Mouse (Mus musculus) MEL (cell line): ENCODE results near the gene Rom1.

Experiments used
- CTCF ChIP-seq, 3 experiments: IDR thresholded peaks in 2 of 3; conservative IDR thresholded peaks in 1 of 3; 2 replicates each; pipeline ENCODE4 v1.5.1; 2011 to 2012; ENCODE audit warnings: low read length in 3 of 3, low read depth in 2 of 3, mild to moderate bottlenecking in 2 of 3, improper control_type of control experiment in 1 of 3, inconsistent platforms in 1 of 3, mixed read lengths in 1 of 3, moderate library complexity in 1 of 3; ENCODE audit not compliant: control insufficient read depth in 1 of 3, insufficient read depth in 1 of 3, poor library complexity in 1 of 3, severe bottlenecking in 1 of 3
- EP300 ChIP-seq, 2 experiments: IDR thresholded peaks; 2 replicates each; pipeline ENCODE4 v1.6.1; 2011; ENCODE audit warnings: improper control_type of control experiment in 2 of 2, low read length in 2 of 2, low read depth in 1 of 2, mild to moderate bottlenecking in 1 of 2
- POLR2A ChIP-seq, 2 experiments: IDR thresholded peaks; 2 replicates each; pipeline ENCODE4 v1.6.1; 2011 to 2012; ENCODE audit warnings: low read length in 2 of 2, mild to moderate bottlenecking in 2 of 2, control low read depth in 1 of 2, improper control_type of control experiment in 1 of 2, low read depth in 1 of 2, moderate library complexity in 1 of 2; ENCODE audit not compliant: control insufficient read depth in 1 of 2, insufficient read depth in 1 of 2, poor library complexity in 1 of 2
- POLR2AphosphoS5 ChIP-seq: IDR thresholded peaks from 2 replicates; pipeline ENCODE4 v1.6.1; 2012; ENCODE audit warnings: low read depth, borderline replicate concordance, mild to moderate bottlenecking, inconsistent platforms, low read length, moderate library complexity, mixed read lengths
- SMC3 ChIP-seq: IDR thresholded peaks from 2 replicates; pipeline ENCODE4 v1.6.1; 2011; ENCODE audit warnings: low read depth, low read length, improper control_type of control experiment
- UBTF ChIP-seq: IDR thresholded peaks from 2 replicates; pipeline ENCODE4 v1.6.1; 2012; ENCODE audit warnings: low read depth, mild to moderate bottlenecking, inconsistent platforms, low read length, improper control_type of control experiment, moderate library complexity, borderline replicate concordance; ENCODE audit not compliant: insufficient read depth
- ZC3H11A ChIP-seq: IDR thresholded peaks from 2 replicates; pipeline ENCODE4 v1.6.1; 2012; ENCODE audit warnings: low read depth, mild to moderate bottlenecking, inconsistent platforms, low read length, improper control_type of control experiment

GRCm38 (mm10) chr19:8919000-8919399, 10.2 kb downstream of the Rom1 start:
- TF ChIP-seq CTCF (IDR thresholded peaks at IDR 0.05 in 2 of 3, conservative IDR thresholded peaks at IDR 0.05 in 1 of 3; ENCODE audit: control insufficient read depth in 1 of 3, insufficient read depth in 1 of 3, low read depth in 2 of 3, low read length in 3 of 3, poor library complexity in 1 of 3, severe bottlenecking in 1 of 3) (no peak), UBTF (no peak), POLR2A (IDR thresholded peaks at IDR 0.05; ENCODE audit: control insufficient read depth in 1 of 2, insufficient read depth in 1 of 2, low read depth in 1 of 2, low read length in 2 of 2, poor library complexity in 1 of 2) (no peak), EP300 (IDR thresholded peaks at IDR 0.05; ENCODE audit: low read depth in 1 of 2, low read length in 2 of 2) (no peak), SMC3 (no peak), ZC3H11A (no peak), POLR2AphosphoS5 (no peak)
